Mouse (Mus musculus): ENCODE measurements around the gene Ttc17. TPM values are rescaled to one million over a fixed set of nuclear protein-coding genes. Genes with fewer than 3 reads are reported as not detected.
"Not testable (repeated sequence)": the region's sequence is repeated elsewhere in the genome, so short reads cannot be mapped to it uniquely, and the experiment has no call there.

Gene Ttc17
- total RNA-seq (2021), result 10 to 100 TPM; 13.7 to 15.3 TPM
- long read RNA-seq, experiment 1, full-length matches to known transcripts, result 10 of 11 reads
- long read RNA-seq, experiment 1, partial matches to known transcripts, result 1 of 11 reads
- long read RNA-seq, experiment 1, other reads (novel, unspliced or antisense), result 0 of 11 reads
- long read RNA-seq, experiment 2, full-length matches to known transcripts, result 11 of 15 reads
- long read RNA-seq, experiment 2, partial matches to known transcripts, result 2 of 15 reads
- long read RNA-seq, experiment 2, other reads (novel, unspliced or antisense), result 2 of 15 reads

DNA sequence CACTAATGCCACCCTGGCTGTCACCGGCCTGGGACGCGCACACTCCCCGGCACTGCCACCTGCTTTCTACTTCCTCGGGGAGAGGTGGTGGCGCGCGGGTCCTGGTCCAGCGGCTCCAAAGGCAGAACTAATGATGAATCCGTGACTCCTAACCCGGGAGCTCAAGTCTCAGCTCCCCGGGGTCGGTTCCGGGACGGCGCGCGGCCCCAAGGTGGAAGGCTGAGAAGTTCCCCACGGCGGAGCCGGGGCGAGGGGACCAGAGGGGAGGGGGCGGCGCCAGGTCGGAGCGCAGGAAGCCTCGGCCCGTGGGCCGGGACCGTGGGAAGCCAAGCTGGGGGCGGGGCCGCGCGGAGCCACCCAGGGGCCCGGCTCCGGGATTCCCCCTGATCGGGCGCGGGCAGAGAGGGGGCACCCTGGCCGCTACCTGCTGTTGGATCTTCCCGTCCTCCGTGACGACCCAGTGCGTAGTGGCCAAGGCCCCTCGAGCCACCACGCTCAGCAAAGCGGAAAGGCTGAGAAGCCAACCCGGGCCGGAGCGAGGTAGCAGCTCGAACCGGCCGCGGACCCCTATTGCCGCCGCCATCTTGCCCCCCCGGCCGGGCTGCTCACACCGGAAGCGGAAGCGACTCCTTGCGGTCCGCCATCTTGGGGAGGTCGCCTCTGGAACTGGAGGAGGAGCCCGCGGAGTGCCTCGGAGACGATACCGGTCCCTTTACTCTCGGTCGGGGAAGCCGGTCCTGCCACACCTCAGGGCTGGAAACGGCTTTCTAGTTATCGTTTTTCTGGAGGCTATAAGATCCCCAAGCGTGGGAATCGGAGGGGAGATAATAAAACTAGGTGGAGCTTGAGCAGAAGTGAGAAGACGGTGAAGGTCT is at the start of gene Ttc17:
TSS of gene Ttc17 (minus strand) at position 607 of the 875 bp plus-strand sequence.
- intact Hi-C loops (cut with DNase I; ENCODE audit: low total_unique reads), result no loop called here
- peak; percentile 92 for DNase-seq

DNA sequence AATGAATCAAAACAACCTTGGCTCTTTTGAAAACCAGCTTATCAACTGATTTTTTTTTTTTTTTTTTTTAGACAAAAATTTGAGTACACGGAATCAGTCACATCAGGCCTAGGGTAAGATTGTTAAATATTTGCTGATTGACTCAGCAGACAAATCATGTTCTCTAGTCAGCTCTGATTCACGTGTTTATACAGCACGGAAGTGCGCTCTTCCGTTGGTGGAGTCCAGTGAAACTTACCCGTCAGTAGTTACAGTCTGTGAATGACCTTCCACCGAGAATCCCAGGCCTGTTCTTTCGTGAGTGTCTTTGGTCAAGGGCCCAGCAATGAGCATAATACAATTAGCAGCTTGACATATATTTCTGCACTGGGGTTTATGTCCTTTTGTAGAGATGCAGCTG is 43.2 kb upstream of the Ttc17 start:
- intact Hi-C loops (cut with DNase I; ENCODE audit: low total_unique reads), result no loop called here

DNA sequence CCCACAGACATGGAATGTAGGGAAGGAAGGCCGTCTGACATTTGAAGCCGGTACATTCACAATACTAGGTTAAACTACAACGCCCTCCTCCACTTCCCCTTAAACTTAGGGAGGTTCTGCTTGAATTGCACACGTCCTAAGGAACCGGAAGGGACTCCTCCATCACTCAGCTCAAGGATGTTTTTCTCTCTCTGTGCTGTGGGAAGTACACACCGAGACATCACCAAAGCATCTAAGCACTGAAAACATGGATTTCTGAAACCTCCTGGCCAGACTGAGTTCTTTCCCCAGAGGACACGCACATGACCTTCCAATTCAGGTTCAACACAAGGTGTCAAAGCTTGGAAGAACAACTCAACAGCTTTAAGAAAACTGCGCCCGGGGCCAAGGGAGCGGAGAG is 30.5 kb upstream of the Ttc17 start:
- no peak for DNase-seq
- intact Hi-C loops (cut with DNase I; ENCODE audit: low total_unique reads), result loop anchor here (10.0 kb wide), 1 partner anchor 72 kb away; no protein-coding TSS in a partner anchor

More for the DNA sequence above, 43.2 kb upstream of the Ttc17 start:
- no peak for DNase-seq

DNA sequence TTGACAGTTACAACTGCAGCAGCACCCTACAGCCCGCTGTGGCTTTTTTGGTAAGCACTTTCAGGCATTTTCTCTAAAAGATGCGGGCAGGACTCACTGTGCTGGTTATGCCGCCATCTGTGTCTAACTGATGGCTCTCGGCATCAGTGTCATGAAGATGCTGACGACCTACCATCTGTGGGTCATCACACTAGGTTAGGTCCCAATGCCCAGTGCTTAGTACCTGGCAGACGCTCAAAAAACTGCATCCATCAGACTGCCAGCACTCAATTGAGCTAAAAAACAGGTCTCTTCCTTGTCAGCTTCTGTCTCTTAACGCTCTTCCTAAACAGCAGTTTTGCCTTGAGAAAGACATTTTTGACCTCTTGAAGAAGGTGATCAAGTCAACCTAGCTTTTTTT is 29.0 kb upstream of the Ttc17 start:
- intact Hi-C loops (cut with DNase I; ENCODE audit: low total_unique reads), result loop anchor here (10.0 kb wide), 1 partner anchor 71 kb away; no protein-coding TSS in a partner anchor
- DNase-seq, result no peak

DNA sequence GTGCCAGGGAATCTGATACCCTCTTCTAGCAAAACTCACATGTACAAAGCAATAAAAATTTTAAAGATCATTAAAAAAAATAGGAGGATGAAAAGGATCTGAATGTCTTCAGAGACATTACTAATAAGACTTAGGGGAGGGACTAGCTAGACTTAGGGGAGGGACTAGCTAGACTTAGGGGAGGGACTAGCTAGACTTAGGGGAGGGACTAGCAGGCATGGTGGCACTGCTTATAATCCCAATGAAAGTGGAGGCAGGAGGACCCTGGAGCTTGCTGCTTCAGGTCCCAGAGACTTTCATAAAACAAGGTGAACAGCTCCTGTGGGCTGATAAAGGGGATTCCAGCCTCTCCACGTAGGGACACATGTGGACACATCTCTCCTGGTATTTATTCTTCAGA is 28.3 kb upstream of the Ttc17 start:
- no peak for DNase-seq
- intact Hi-C loops (cut with DNase I; ENCODE audit: low total_unique reads), result loop anchor here (10.0 kb wide), 1 partner anchor 70 kb away; no protein-coding TSS in a partner anchor

DNA sequence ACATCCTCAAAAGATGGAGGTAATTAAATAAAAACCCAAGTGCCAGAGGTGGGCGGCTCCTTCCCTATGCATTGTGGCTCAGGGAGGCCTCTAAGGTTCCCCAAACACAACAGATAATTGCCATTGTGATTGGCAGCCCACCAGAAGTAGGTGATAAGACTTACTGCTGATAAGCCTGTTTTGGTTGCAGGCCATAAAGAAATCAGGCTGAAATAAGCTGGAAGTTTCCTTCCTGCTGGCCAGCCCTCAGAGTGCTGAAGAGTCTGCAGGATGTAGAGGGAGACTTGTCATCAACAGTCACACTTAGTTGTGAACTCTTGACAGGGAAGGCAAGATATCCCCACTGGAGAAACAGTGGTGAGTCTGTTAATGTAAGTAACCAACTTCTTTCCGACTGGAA is 25.7 kb upstream of the Ttc17 start:
- DNase-seq, result no peak
- intact Hi-C loops (cut with DNase I; ENCODE audit: low total_unique reads), result loop anchor here (10.0 kb wide), 1 partner anchor 67 kb away; no protein-coding TSS in a partner anchor

DNA sequence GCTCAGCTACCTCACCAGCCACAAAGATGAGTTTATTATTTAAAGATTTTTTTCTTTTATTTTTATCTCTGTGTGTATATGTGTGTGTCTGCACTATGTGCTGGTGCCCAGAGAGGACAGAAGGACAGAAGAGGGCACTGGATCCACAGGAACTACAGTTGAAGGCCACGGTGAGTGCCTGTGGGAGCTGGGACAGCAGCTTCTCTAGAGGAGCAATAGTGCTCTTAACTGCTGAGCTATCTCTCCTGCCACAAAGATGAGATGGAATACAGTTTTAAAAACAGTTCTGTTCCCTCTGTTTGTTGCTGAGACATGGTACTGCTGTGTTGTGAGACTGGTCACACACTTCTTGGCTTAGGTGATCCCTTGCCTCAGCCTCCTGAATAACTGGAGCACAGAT is 22.0 kb upstream of the Ttc17 start:
- intact Hi-C loops (cut with DNase I; ENCODE audit: low total_unique reads), result no loop called here
- no peak for DNase-seq

DNA sequence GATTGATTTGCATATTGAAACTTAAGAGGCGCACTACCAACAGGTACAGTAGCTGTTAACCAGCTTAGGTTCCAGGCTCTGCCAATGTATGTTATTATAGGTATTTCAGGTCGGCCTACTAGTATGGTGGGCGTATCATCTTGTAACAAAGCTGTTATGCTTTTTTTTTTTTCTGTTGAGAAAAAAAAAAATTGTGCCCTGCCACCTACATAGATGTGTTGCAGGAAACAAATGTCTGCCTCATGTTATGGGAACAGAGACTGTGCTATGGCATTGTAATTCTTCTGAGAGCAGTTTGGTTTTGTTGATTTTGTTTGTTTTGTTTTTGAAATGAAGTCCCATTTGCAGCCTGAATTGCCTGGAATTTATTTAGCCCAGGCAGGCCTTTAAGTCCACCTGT is 952 bp upstream of the Ttc17 start:
- intact Hi-C loops (cut with DNase I; ENCODE audit: low total_unique reads), result no loop called here
- DNase-seq, result no peak

DNA sequence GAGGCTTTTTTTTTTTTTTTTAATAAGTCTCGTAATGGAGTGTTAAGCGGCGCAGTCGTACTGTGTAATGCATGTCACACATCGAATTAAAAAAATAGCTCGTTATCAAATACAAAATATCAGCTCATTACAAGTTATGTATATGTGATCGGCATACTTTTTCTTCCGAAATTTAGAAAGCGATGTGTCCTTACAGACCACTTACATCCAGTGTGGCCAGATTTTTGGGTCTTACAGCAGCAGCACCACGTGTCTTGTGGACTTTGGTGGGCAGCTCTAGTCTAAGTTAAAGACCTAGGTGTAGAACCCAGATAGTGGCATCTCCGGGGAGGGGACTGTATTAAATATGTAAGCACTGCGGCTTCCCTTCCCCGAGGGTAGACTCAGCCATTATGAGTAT is 532 bp upstream of the Ttc17 start:
- DNase-seq, result no peak
- intact Hi-C loops (cut with DNase I; ENCODE audit: low total_unique reads), result no loop called here

DNA sequence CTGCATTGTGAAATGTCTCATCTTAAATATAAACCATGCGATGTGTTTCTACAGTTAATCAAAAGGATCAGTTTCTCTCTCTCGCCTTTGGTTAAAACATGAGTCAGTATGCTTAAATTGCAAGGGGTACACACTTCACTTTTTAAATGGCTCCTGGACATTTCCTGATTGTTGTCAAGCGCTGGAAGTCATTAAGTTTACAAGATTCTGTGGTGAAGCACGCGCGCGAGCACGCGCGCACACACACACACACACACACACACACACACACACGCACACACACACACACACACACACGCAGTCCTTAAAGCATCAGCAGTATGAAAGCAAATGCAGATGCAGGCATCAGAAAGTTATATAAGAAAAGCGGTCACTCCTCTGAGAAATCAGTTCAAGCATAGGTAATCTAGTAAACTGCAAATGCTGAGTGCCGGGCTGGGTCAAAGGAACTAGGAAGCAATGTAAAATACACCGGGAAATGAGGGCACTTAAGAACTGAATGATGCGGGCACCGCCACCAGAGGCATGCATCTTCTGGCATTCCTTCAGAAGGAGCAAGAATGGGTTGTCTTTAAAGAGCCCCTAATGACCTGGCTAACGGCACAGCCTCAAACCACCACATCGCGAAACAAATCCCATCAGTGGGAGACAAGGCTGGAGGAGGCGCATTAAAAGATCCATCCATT is 949 bp downstream of the Ttc17 start:
- intact Hi-C loops (cut with DNase I; ENCODE audit: low total_unique reads), result no loop called here
- no peak for DNase-seq

DNA sequence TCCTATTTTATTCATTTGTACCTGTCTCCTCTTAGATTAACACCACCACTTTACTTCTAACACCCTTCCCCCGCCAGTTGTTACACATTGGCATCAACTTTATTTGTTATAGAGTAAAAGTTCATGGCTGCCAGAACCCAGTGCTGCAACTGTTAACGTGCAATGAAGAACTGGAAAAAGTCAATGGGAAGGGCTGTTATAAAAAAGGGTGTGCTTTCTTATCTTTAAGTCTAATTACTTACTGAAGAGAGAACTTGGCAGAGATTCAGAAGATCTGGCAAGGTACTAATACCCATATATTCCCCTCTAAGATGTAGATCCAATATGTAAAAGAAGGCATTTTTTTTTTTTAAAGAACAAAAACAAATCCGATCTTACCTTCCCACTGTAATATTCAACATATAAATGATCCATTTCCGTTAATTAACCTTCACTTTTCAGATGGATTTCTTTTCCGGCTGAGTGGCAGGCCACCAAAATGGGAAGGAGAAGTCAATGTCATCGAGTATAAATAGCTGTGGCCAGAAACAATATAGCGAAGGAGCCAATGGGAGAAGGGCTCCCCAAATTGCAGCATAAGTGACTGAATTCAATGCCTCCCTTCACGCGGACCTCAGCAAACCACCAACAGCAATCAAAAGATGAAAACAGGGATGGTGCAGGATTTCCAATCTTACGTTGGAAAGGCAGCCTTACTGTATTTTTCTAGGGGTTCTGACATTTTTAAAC is 1.8 kb downstream of the Ttc17 start:
- DNase-seq, result no peak
- intact Hi-C loops (cut with DNase I; ENCODE audit: low total_unique reads), result no loop called here

DNA sequence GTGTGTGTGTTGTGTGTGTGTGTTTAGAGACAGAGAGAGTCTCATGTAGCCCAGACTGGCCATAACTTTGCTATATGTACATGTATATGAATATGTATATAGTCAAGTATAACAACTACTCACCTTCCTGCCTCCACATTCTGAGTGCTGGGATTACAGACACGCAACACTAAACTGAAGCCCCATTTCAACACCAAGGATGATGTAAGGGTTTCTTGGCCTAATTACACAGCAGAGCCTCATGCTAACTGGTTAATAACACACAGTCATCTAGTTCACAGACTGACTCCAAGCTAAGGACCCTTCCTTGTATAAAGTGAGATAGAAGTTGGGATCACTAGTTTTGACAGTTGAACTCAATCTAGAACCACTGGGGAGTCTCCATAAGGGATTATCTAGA is 3.9 kb downstream of the Ttc17 start:
- no peak for DNase-seq
- intact Hi-C loops (cut with DNase I; ENCODE audit: low total_unique reads), result no loop called here

DNA sequence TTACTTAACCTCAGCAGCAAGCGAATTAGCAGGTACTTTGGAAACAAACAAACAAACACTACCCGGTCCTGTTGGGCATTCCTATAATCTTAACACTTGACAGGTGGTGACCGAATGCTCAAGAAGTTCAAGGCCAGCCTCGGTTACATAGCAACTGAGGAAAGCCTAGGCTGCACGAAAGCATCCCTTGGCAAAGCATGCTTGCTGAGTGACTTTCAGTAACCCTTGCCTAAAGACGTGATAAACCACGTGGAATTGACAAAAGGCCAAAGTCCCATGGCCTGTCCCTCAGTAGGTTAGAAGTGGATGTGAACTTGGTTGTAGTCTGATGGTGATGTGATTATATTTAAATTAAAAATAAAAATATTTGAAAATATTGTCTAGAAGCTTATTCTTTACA is 4.4 kb downstream of the Ttc17 start:
- no peak for DNase-seq
- intact Hi-C loops (cut with DNase I; ENCODE audit: low total_unique reads), result no loop called here

DNA sequence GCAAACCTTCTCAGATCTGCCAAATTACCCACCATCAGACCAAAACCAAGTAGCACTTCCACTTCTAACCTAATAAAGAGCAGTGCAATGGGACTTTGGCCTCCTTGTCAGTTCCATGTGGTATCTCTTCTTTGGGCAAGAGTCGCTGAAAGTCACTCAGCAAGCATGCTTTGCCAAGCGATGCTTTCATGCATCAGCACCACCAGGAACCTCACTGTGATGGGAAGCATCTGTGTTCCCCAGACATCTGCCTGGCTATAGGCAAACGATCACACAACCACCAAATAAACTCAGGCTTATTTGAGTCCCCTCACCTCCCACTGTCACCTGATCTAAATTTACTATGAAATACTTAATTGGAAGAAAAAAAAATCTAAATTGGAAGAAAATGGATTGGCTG is 5.5 kb downstream of the Ttc17 start:
- intact Hi-C loops (cut with DNase I; ENCODE audit: low total_unique reads), result no loop called here
- no peak for DNase-seq

DNA sequence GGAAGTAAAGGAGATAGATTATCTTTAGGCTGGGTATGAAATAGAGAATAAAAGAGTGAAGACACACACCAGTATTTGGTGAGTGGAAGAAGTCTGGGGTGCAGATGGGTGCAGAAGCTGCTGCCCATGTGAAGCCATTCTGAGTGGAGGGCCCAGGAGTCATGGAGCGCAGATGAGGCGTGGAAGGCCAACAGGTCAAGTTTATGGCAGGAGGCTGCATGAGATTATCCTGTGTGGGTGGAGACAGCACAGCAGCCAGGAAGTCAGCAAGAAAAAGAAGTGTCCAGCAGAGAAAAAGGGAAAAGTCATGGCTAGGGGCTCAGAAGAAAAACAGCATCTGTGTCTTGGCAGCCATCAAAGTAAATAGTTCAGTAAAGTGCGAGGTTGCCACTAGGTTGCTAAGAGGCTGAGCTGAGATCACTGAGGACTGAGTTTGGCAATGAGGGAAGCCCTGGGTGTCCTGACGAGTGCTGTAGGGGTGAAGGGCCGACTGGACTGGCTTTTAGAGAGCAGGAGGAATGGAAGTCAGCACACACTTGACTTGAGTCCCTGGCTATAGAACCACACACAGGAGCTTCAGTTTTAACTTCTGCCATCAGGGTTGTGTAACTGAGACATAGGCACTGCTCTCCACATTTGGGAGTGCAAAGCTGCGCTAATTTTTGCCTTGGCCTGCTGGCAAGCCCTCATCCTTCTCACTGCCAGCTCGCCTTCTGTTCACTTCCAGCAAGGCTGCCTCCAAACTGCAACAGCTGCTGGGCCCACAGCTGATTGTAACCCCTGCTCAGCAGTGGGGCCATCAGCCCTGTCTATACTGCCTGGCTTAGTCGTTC is 8.1 kb downstream of the Ttc17 start:
- peak; percentile 78 for DNase-seq
- intact Hi-C loops (cut with DNase I; ENCODE audit: low total_unique reads), result no loop called here

DNA sequence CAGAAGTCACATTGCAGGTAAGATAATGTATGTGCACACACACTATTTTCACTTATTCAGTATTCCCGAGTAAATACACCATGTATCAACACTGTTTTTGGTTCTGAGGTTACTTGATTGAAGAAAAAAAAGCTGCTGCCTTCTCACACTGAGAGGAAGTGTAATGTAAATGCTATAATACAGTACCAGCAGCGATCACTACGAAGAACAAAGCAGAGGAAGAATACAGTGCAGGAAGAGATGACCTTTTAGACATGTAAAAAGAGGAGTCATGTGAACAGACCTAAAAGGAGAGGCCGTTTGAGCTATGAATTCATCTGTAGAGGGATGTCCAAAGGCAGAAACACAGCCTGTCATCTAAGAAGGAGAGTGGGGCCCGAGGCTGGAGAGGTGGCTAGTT is 9.0 kb downstream of the Ttc17 start:
- intact Hi-C loops (cut with DNase I; ENCODE audit: low total_unique reads), result no loop called here
- no peak for DNase-seq

DNA sequence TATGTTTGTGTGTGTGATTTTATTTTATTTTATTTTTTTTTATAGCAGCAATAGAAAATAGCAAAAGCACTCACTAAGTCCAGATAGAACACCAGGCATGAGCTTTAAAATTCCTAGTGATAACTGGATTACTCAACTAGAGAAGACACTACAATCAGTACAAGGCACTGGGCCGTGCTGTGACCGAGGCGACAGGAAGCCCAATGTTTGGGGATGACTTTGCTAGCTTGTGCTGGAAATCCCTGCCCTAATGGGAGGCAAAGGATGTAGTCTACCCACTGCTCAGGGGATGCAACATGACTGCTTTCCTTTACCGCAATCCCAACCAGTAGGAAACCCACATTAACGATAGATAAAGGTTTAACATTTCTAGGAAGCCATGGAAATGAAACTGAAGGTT is 10.2 kb downstream of the Ttc17 start:
- intact Hi-C loops (cut with DNase I; ENCODE audit: low total_unique reads), result no loop called here
- no peak for DNase-seq

DNA sequence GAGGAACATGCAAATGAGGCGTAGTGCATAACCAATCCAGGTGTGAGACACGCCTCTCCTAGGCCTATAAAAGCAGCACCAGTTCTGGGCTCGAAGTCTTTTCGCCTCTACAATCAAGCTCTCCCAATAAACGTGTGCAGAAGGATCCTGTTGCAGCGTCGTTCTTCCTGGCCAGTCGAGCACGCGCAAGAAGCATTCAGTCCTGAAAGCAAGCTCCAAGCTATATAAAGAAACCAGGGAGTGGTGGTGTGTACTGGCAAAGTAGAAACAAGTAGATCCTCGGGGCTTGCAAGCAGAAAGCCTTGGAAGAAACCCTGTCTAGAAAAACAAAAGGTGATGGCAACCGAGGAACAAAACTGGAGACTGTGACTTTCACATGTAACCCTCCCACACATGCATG is 15.4 kb downstream of the Ttc17 start:
- intact Hi-C loops (cut with DNase I; ENCODE audit: low total_unique reads); DNase-seq: not testable (repeated sequence)

DNA sequence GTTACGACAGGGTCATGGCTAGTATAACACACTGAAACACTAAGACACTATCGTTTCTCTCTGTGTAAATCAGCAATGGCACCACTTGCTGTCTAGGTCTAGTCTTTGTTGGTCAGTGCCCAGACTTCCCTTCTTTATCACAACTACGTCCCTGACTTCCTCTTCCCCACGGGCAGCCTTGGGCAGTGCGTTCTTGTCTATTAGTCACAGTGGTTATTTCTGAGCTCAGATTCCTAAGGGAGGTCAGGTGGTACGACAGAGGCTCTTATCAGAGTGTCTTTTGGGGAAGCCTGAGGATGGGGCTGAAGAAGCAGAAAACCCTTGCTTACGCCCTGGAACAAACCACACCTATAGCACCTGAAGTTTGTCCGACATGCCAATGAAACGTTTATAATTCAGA is 17.5 kb downstream of the Ttc17 start:
- no peak for DNase-seq
- intact Hi-C loops (cut with DNase I; ENCODE audit: low total_unique reads), result no loop called here
